Mouse (Mus musculus) adrenal gland, adult 18-20 months (tissue): ENCODE measurements at regions not wholly inside any gene's neighbourhood (a gene's known extent, or its start where the extent isn't known, plus 50 kb on each side); places are given as distances from the start of the nearest gene placed in this dataset.

Source experiments
- DNase-seq, 2 experiments: peaks; one replicate each; pipeline ENCODE4 v3.0.0; 2021 to 2022; ENCODE audit warnings: low spot score in 2 of 2

- no peak for DNase-seq
Observed at GRCm38 (mm10) chr14:100883115-100883514, 317.0 kb downstream of the Prr30 start.

GRCm38 (mm10) chr14:100880103-100880502 is 320.0 kb downstream of the Prr30 start:
- DNase-seq: no peak

- DNase-seq: no peak
Observed at GRCm38 (mm10) chr14:100867790-100868189, 332.3 kb downstream of the Prr30 start.

- DNase-seq: no peak
Observed at GRCm38 (mm10) chr14:100864792-100865191, 335.3 kb downstream of the Prr30 start.

GRCm38 (mm10) chr14:100864164-100864563 is 336.0 kb downstream of the Prr30 start:
- no peak for DNase-seq

- DNase-seq: peak in 1 of 2 experiments; percentile 2
Observed at GRCm38 (mm10) chr14:100842828-100843227, 357.3 kb downstream of the Prr30 start.
